Mouse (Mus musculus): Measurements from ENCODE around the gene Pmpcb. TPM values are rescaled to one million over a fixed set of nuclear protein-coding genes. Genes with fewer than 3 reads are reported as not detected.
A peak's percentile ranks its signal among the peaks of the same experiment; 100 is the strongest.

Gene Pmpcb
- polyA plus RNA-seq, 2 experiments, result 34.2 to 47.9 TPM

GRCm38 (mm10) chr5:21736046-21736445 lies 895 bp upstream of the Pmpcb start:
- H3K9me3 ChIP-seq (ENCODE audit: control insufficient read depth, low read length), result no peaks in the 10 kb centered on the region
- H3K4me2 ChIP-seq (ENCODE audit: low read depth), result no peak overlapping the region
- H3K4me3 ChIP-seq (ENCODE audit: insufficient read depth in 1 of 2, low read depth in 2 of 2, low read length in 2 of 2), result no peak overlapping the region
- WGBS (ENCODE audit: insufficient replicate concordance), result 71% methylated on average over 11 of the region's 11 CpGs
- ATAC-seq (ENCODE audit: insufficient read depth) (no peak), DNase-seq (ENCODE audit: low read depth in 3 of 3, low spot score in 3 of 3) (no peak)
- H3K27ac ChIP-seq, result no peak overlapping the region
- H3K36me3 ChIP-seq (replicated peaks; ENCODE audit: control insufficient read depth, insufficient read depth, low read depth), result peaks cover 6% of the 10 kb centered on the region
- H3K9ac ChIP-seq (replicated peaks), result no peak overlapping the region
- H3K4me1 ChIP-seq (replicated peaks; ENCODE audit: control insufficient read depth in 2 of 2, insufficient read depth in 2 of 2, low read length in 1 of 2), result peaks cover 0 to 7% of the 10 kb centered on the region in 2 experiments; a peak in 2 of 4 replicates
- TF ChIP-seq EP300 (IDR thresholded peaks at IDR 0.05; ENCODE audit: low read depth) (no peak), CTCF (IDR thresholded peaks at IDR 0.05; ENCODE audit: low read depth) (no peak)
- no peaks in the 10 kb centered on the region for H3K27me3 ChIP-seq (ENCODE audit: control insufficient read depth, insufficient read depth, low read length)

- Histone ChIP-seq H3K36me3 (replicated peaks; ENCODE audit: control insufficient read depth, insufficient read depth, low read depth) (peaks cover 8% of the 10 kb centered on the region), H3K4me2 (ENCODE audit: low read depth) (peak overlapping the region; percentile 87), H3K9ac (replicated peaks) (peak overlapping the region; percentile 84), H3K27ac (no peak overlapping the region), H3K27me3 (ENCODE audit: control insufficient read depth, insufficient read depth, low read length) (no peaks in the 10 kb centered on the region), H3K4me1 (replicated peaks; ENCODE audit: control insufficient read depth in 2 of 2, insufficient read depth in 2 of 2, low read length in 1 of 2) (peaks cover 0 to 7% of the 10 kb centered on the region in 2 experiments; a peak in 2 of 4 replicates), H3K4me3 (ENCODE audit: insufficient read depth in 1 of 2, low read depth in 2 of 2, low read length in 2 of 2) (peak overlapping the region; percentile 84 to 93), H3K9me3 (ENCODE audit: control insufficient read depth, low read length) (no peaks in the 10 kb centered on the region)
- no peak for DNase-seq (ENCODE audit: low read depth in 3 of 3, low spot score in 3 of 3)
- no peak for TF ChIP-seq CTCF (IDR thresholded peaks at IDR 0.05; ENCODE audit: low read depth)
- TF ChIP-seq EP300 (IDR thresholded peaks at IDR 0.05; ENCODE audit: low read depth), result no peak
- ATAC-seq (ENCODE audit: insufficient read depth), result no peak
- 21% methylated on average over 10 of the region's 10 CpGs for WGBS (ENCODE audit: insufficient replicate concordance)
These were observed 679 bp downstream of the Pmpcb start for GRCm38 (mm10) chr5:21737620-21738019.

GRCm38 (mm10) chr5:21739120-21739519 lies 2.2 kb downstream of the Pmpcb start:
- no peak overlapping the region for H3K4me3 ChIP-seq (ENCODE audit: insufficient read depth in 1 of 2, low read depth in 2 of 2, low read length in 2 of 2)
- ATAC-seq (ENCODE audit: insufficient read depth), result no peak
- H3K4me1 ChIP-seq (replicated peaks; ENCODE audit: control insufficient read depth in 2 of 2, insufficient read depth in 2 of 2, low read length in 1 of 2), result peaks cover 0 to 7% of the 10 kb centered on the region in 2 experiments; a peak in 2 of 4 replicates
- H3K27me3 ChIP-seq (ENCODE audit: control insufficient read depth, insufficient read depth, low read length), result no peaks in the 10 kb centered on the region
- no peaks in the 10 kb centered on the region for H3K9me3 ChIP-seq (ENCODE audit: control insufficient read depth, low read length)
- TF ChIP-seq EP300 (IDR thresholded peaks at IDR 0.05; ENCODE audit: low read depth) (no peak), CTCF (IDR thresholded peaks at IDR 0.05; ENCODE audit: low read depth) (no peak)
- H3K9ac ChIP-seq (replicated peaks), result no peak overlapping the region
- peaks cover 23% of the 10 kb centered on the region for H3K36me3 ChIP-seq (replicated peaks; ENCODE audit: control insufficient read depth, insufficient read depth, low read depth)
- no peak for DNase-seq (ENCODE audit: low read depth in 3 of 3, low spot score in 3 of 3)
- H3K27ac ChIP-seq, result no peak overlapping the region
- H3K4me2 ChIP-seq (ENCODE audit: low read depth), result no peak overlapping the region
- WGBS (ENCODE audit: insufficient replicate concordance), result 82% methylated on average over 11 of the region's 11 CpGs

GRCm38 (mm10) chr5:21739881-21740280 lies 2.9 kb downstream of the Pmpcb start:
- H3K27ac ChIP-seq, result no peak overlapping the region
- H3K36me3 ChIP-seq (replicated peaks; ENCODE audit: control insufficient read depth, insufficient read depth, low read depth), result peaks cover 28% of the 10 kb centered on the region
- no peak for TF ChIP-seq CTCF (IDR thresholded peaks at IDR 0.05; ENCODE audit: low read depth)
- no peak for TF ChIP-seq EP300 (IDR thresholded peaks at IDR 0.05; ENCODE audit: low read depth)
- no peaks in the 10 kb centered on the region for H3K27me3 ChIP-seq (ENCODE audit: control insufficient read depth, insufficient read depth, low read length)
- DNase-seq (ENCODE audit: low read depth in 3 of 3, low spot score in 3 of 3) (no peak), ATAC-seq (ENCODE audit: insufficient read depth) (no peak)
- no peak overlapping the region for H3K4me2 ChIP-seq (ENCODE audit: low read depth)
- H3K9me3 ChIP-seq (ENCODE audit: control insufficient read depth, low read length), result no peaks in the 10 kb centered on the region
- WGBS (ENCODE audit: insufficient replicate concordance), result 73% methylated on average over 13 of the region's 13 CpGs
- H3K4me1 ChIP-seq (replicated peaks; ENCODE audit: control insufficient read depth in 2 of 2, insufficient read depth in 2 of 2, low read length in 1 of 2), result peaks cover 0 to 7% of the 10 kb centered on the region in 2 experiments; a peak in 2 of 4 replicates
- H3K4me3 ChIP-seq (ENCODE audit: insufficient read depth in 1 of 2, low read depth in 2 of 2, low read length in 2 of 2), result no peak overlapping the region
- no peak overlapping the region for H3K9ac ChIP-seq (replicated peaks)

GRCm38 (mm10) chr5:21743606-21744005 lies 6.7 kb downstream of the Pmpcb start:
- Histone ChIP-seq H3K4me1 (replicated peaks; ENCODE audit: control insufficient read depth in 2 of 2, insufficient read depth in 2 of 2, low read length in 1 of 2) (no peaks in the 10 kb centered on the region), H3K9me3 (ENCODE audit: control insufficient read depth, low read length) (no peaks in the 10 kb centered on the region), H3K27me3 (ENCODE audit: control insufficient read depth, insufficient read depth, low read length) (no peaks in the 10 kb centered on the region), H3K4me3 (ENCODE audit: insufficient read depth in 1 of 2, low read depth in 2 of 2, low read length in 2 of 2) (no peak overlapping the region), H3K9ac (replicated peaks) (no peak overlapping the region), H3K27ac (no peak overlapping the region), H3K36me3 (replicated peaks; ENCODE audit: control insufficient read depth, insufficient read depth, low read depth) (peaks cover 36% of the 10 kb centered on the region), H3K4me2 (ENCODE audit: low read depth) (no peak overlapping the region)
- ATAC-seq (ENCODE audit: insufficient read depth) (no peak), DNase-seq (ENCODE audit: low read depth in 3 of 3, low spot score in 3 of 3) (no peak)
- TF ChIP-seq EP300 (IDR thresholded peaks at IDR 0.05; ENCODE audit: low read depth) (no peak), CTCF (IDR thresholded peaks at IDR 0.05; ENCODE audit: low read depth) (no peak)
- 80% methylated on average over 10 of the region's 10 CpGs for WGBS (ENCODE audit: insufficient replicate concordance)
